ENCODE assay signal across 21 mouse cellular contexts in the genomic region with DNA sequence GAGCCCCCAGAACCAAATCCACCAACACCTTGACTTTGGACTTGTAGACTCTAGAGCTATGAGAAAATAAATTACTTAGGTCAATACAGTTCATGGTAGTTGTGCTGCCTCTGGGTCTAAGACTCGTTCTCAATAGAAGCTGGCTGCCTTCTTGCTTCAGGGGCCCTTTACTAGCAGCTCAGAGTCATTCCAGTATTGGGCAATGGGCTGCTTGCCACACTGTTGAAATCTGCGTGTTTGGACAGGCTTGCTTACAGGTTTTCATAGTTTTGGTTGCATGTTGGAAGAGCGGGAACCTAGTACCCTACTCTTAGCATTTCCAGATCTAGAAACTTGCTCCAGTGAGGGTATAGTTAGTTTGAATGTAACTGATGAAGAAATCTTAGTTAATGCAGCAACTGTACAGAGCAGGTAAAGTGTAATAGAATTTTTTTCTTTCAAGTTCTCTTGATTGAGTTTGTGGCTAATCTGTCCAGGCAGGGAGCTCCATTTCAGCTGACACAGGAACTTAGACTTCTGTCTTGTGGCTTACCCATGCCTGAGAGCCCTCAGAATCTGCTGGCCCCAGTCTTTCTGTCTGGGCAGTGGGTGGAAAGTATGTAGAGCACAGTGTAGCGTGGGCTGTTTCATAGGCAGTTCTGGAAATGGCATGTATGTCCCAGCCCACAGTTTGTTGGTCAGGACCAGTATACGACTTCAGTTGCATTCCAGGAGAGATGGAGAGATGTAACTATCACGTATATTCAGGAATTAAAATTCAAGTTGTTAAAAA.
DNase-seq lines count a peak whose midpoint lies in the region; ATAC-seq and TF ChIP-seq lines count a peak whose summit lies in the region.
"Had no signal": no experiment of that assay in that cellular context is flagged by ENCODE, and none has a peak within 500 bp of the region (broad histone marks: within the 10 kb centered on the region; RNA-seq: fewer than 3 reads in every experiment).

No protein-coding gene starts in this region.

- no peak for TF ChIP-seq CTCF in intestine, postnatal 0 days (IDR thresholded peaks at IDR 0.05; ENCODE audit: low read depth)

- no peak overlapping the region for H3K9ac ChIP-seq in intestine, postnatal 0 days (ENCODE audit: low read depth, low read length)
- no peak overlapping the region for H3K9ac ChIP-seq in intestine, embryonic 16.5 days (ENCODE audit: low read depth, low read length)
- H3K9ac ChIP-seq: forebrain, embryonic 13.5 days; heart, embryonic 15.5 days; limb, embryonic 12.5 days had no signal

- no peak overlapping the region for H3K27ac ChIP-seq in intestine, postnatal 0 days (ENCODE audit: low read depth, low read length)
- H3K27ac ChIP-seq in intestine, embryonic 16.5 days (ENCODE audit: low read length) = no peak overlapping the region
- H3K27ac ChIP-seq: forebrain, embryonic 13.5 days; heart, embryonic 15.5 days; hindbrain, embryonic 10.5 days; limb, embryonic 12.5 days had no signal

- no peak overlapping the region for H3K4me3 ChIP-seq in intestine, postnatal 0 days (ENCODE audit: low read depth, low read length)
- no peak overlapping the region for H3K4me3 ChIP-seq in intestine, embryonic 16.5 days (ENCODE audit: low read length)
- H3K4me3 ChIP-seq: forebrain, embryonic 13.5 days; heart, embryonic 15.5 days; hindbrain, embryonic 10.5 days; limb, embryonic 12.5 days; megakaryocyte, embryonic 14.5 days had no signal

- H3K36me3 ChIP-seq in intestine, postnatal 0 days (ENCODE audit: control insufficient read depth, insufficient read depth) = no peaks in the 10 kb centered on the region
- no peaks in the 10 kb centered on the region for H3K36me3 ChIP-seq in intestine, embryonic 16.5 days (ENCODE audit: control insufficient read depth, insufficient read depth, low read length)
- H3K36me3 ChIP-seq: heart, embryonic 15.5 days; hindbrain, embryonic 10.5 days; limb, embryonic 12.5 days had no signal

- ATAC-seq in intestine, postnatal 0 days = 0 out of 2 replicates have a peak, but pooled peaks have one; percentile 25
- no peak; the same call in 1 of the 2 replicates for ATAC-seq in intestine, embryonic 16.5 days
- ATAC-seq in granulocyte monocyte progenitor cell, adult 5-6 weeks (replicated peaks; ENCODE audit: poor library complexity, severe bottlenecking) = peak; percentile 53
- ATAC-seq: forebrain, embryonic 13.5 days; midbrain, embryonic 16.5 days had no signal

- DNase-seq in 416B (ENCODE audit: low read depth) = peak; percentile 54
- DNase-seq in adrenal gland, postnatal 10 days = peak; percentile 69
- DNase-seq in gastrocnemius, postnatal 14 days = no peak
- no peak for DNase-seq in layer of hippocampus, postnatal 10 days (ENCODE audit: low spot score in 2 of 2)
- no peak for DNase-seq in embryo, embryonic 10.5 days (ENCODE audit: low spot score)
- DNase-seq: B cell, adult 2 months; cerebellum, adult 9-11 months; embryo, embryonic 11 days; heart, adult 11 months; kidney, postnatal 25 days; layer of hippocampus, adult 9-11 months; right cerebral cortex, adult 18-20 months had no signal

- H3K4me2 ChIP-seq in intestine, postnatal 0 days (replicated peaks; ENCODE audit: low read depth) = no peak overlapping the region
- no peak overlapping the region for H3K4me2 ChIP-seq in intestine, embryonic 16.5 days (ENCODE audit: low read depth, low read length)
- H3K4me2 ChIP-seq: forebrain, embryonic 13.5 days; heart, embryonic 15.5 days; limb, embryonic 12.5 days had no signal

- no peaks in the 10 kb centered on the region for H3K4me1 ChIP-seq in intestine, postnatal 0 days (replicated peaks; ENCODE audit: control insufficient read depth, insufficient read depth, low read length)
- no peaks in the 10 kb centered on the region for H3K4me1 ChIP-seq in intestine, embryonic 16.5 days (ENCODE audit: control insufficient read depth, insufficient read depth, low read length)

- no peaks in the 10 kb centered on the region for H3K27me3 ChIP-seq in intestine, postnatal 0 days (replicated peaks; ENCODE audit: control insufficient read depth, insufficient read depth, low read length)
- no peaks in the 10 kb centered on the region for H3K27me3 ChIP-seq in intestine, embryonic 16.5 days (replicated peaks; ENCODE audit: control insufficient read depth, insufficient read depth, low read length)
- H3K27me3 ChIP-seq: forebrain, embryonic 13.5 days; heart, embryonic 15.5 days; limb, embryonic 12.5 days; megakaryocyte, embryonic 14.5 days had no signal

- 75% methylated on average over 6 of the region's 6 CpGs for WGBS in intestine, postnatal 0 days
- WGBS in intestine, embryonic 16.5 days = 82% methylated on average over 6 of the region's 6 CpGs

- H3K9me3 ChIP-seq in intestine, postnatal 0 days (ENCODE audit: control insufficient read depth) = no peaks in the 10 kb centered on the region
- no peaks in the 10 kb centered on the region for H3K9me3 ChIP-seq in intestine, embryonic 16.5 days (ENCODE audit: control insufficient read depth, low read length)
- H3K9me3 ChIP-seq: forebrain, embryonic 13.5 days; heart, embryonic 15.5 days; hindbrain, embryonic 10.5 days; limb, embryonic 12.5 days; megakaryocyte, embryonic 14.5 days had no signal

- intact Hi-C loops in gastrocnemius, postnatal 14 days (cut with DNase I; ENCODE audit: low total_unique reads) = no loop called here

Comparison
In these comparisons a context has a peak if more than half of its experiments do, and no peak if none do; other contexts are left out.
1. DNase-seq: peak in 416B (single experiment) and adrenal gland, postnatal 10 days (single experiment); none in gastrocnemius, postnatal 14 days (single experiment), layer of hippocampus, postnatal 10 days (0 of 2) and embryo, embryonic 10.5 days (single experiment).